Mouse (Mus musculus) splenic B cell, adult 2 months (primary cell): ENCODE results near the gene Ccdc148.

Experiments used
- DNase-seq: peaks from one replicate; pipeline ENCODE4 v3.0.0-alpha.2; 2011; ENCODE audit warnings: low read depth, low spot score
- H3K27me3 ChIP-seq: 2 replicates; pipeline ENCODE4 v1.6.1; 2012; ENCODE audit warnings: mild to moderate bottlenecking, low read length, moderate library complexity, mixed read lengths; ENCODE audit not compliant: control insufficient read depth, poor library complexity, insufficient read depth, severe bottlenecking
- H3K36me3 ChIP-seq: 2 replicates; pipeline ENCODE4 v1.6.1; 2012; ENCODE audit warnings: mild to moderate bottlenecking, low read length, moderate library complexity, mixed read lengths; ENCODE audit not compliant: control insufficient read depth, poor library complexity, insufficient read depth, severe bottlenecking

Gene Ccdc148

GRCm38 (mm10) chr2:59048775-59049451 lies 111.6 kb downstream of the Ccdc148 start:
- no peaks in the 10 kb centered on the region for H3K36me3 ChIP-seq
- H3K27me3 ChIP-seq, result no peaks in the 10 kb centered on the region
- DNase-seq, result no peak

- no peak for DNase-seq
- no peaks in the 10 kb centered on the region for H3K36me3 ChIP-seq
- H3K27me3 ChIP-seq, result no peaks in the 10 kb centered on the region
Observed at GRCm38 (mm10) chr2:59043313-59044032, 117.0 kb downstream of the Ccdc148 start.

- Histone ChIP-seq H3K27me3 (no peaks in the 10 kb centered on the region), H3K36me3 (no peaks in the 10 kb centered on the region)
- no peak for DNase-seq
Observed at GRCm38 (mm10) chr2:59042616-59043015, 117.9 kb downstream of the Ccdc148 start.

- Histone ChIP-seq H3K36me3 (no peaks in the 10 kb centered on the region), H3K27me3 (no peaks in the 10 kb centered on the region)
- no peak for DNase-seq
Observed at GRCm38 (mm10) chr2:59036433-59036832, 124.0 kb downstream of the Ccdc148 start.

- DNase-seq, result no peak
- no peaks in the 10 kb centered on the region for H3K36me3 ChIP-seq
- H3K27me3 ChIP-seq, result no peaks in the 10 kb centered on the region
Observed at GRCm38 (mm10) chr2:59035206-59035605, 125.3 kb downstream of the Ccdc148 start.

GRCm38 (mm10) chr2:59034281-59034680 lies 126.2 kb downstream of the Ccdc148 start:
- H3K27me3 ChIP-seq, result no peaks in the 10 kb centered on the region
- H3K36me3 ChIP-seq, result no peaks in the 10 kb centered on the region
- DNase-seq, result no peak

GRCm38 (mm10) chr2:59024558-59024957 lies 135.9 kb downstream of the Ccdc148 start:
- no peaks in the 10 kb centered on the region for H3K27me3 ChIP-seq
- no peak for DNase-seq
- H3K36me3 ChIP-seq, result no peaks in the 10 kb centered on the region

GRCm38 (mm10) chr2:59007356-59007755 lies 153.1 kb downstream of the Ccdc148 start:
- no peaks in the 10 kb centered on the region for H3K36me3 ChIP-seq
- no peak for DNase-seq
- H3K27me3 ChIP-seq, result no peaks in the 10 kb centered on the region

- no peaks in the 10 kb centered on the region for H3K36me3 ChIP-seq
- no peaks in the 10 kb centered on the region for H3K27me3 ChIP-seq
- no peak for DNase-seq
Observed at GRCm38 (mm10) chr2:59006567-59007340, 153.7 kb downstream of the Ccdc148 start.

GRCm38 (mm10) chr2:58997151-58997550 lies 163.3 kb downstream of the Ccdc148 start:
- H3K36me3 ChIP-seq, result no peaks in the 10 kb centered on the region
- no peaks in the 10 kb centered on the region for H3K27me3 ChIP-seq
- DNase-seq, result no peak

- no peaks in the 10 kb centered on the region for H3K27me3 ChIP-seq
- no peaks in the 10 kb centered on the region for H3K36me3 ChIP-seq
- DNase-seq, result no peak
Observed at GRCm38 (mm10) chr2:58992431-58993191, 167.9 kb downstream of the Ccdc148 start.

- Histone ChIP-seq H3K27me3 (no peaks in the 10 kb centered on the region; the same call in 1 of the 2 replicates), H3K36me3 (no peaks in the 10 kb centered on the region)
- no peak for DNase-seq
Observed at GRCm38 (mm10) chr2:58978095-58978494, 182.4 kb downstream of the Ccdc148 start.

- DNase-seq, result no peak
- H3K27me3 ChIP-seq, result no peaks in the 10 kb centered on the region
- H3K36me3 ChIP-seq, result no peaks in the 10 kb centered on the region
Observed at GRCm38 (mm10) chr2:58971507-58972275, 188.8 kb downstream of the Ccdc148 start.

- Histone ChIP-seq H3K27me3 (no peaks in the 10 kb centered on the region), H3K36me3 (no peaks in the 10 kb centered on the region)
- DNase-seq, result no peak
Observed at GRCm38 (mm10) chr2:58956770-58957300, 203.6 kb downstream of the Ccdc148 start.
